Mouse (Mus musculus): Measurements from ENCODE around the gene Dalrd3. TPM values are rescaled to one million over a fixed set of nuclear protein-coding genes. Genes with fewer than 3 reads are reported as not detected.

Dalrd3 gene
- polyA plus RNA-seq, 3 experiments from 2014 or later, result 47.6 to 79.7 (median 68.7) TPM

Other genes with a start within 250 kb of the Dalrd3 start
- gene Gpx1, start 231.0 kb upstream of the Dalrd3 start, polyA plus RNA-seq (2017; shearing (Covaris generic)), result 100 to 1,000 TPM; 489 to 506 (median 494) TPM
- gene Usp4, start 222.0 kb upstream of the Dalrd3 start, polyA plus RNA-seq (2017; shearing (Covaris generic)), result 100 to 1,000 TPM in 2 of 3 experiments, 10 to 100 TPM in 1; 91.3 to 131 (median 111) TPM
- gene 1700102P08Rik, start 177.1 kb upstream of the Dalrd3 start, polyA plus RNA-seq (2017; shearing (Covaris generic)), result 1 to 10 TPM in 2 of 3 experiments, under 1 TPM in 1; 0.78 to 2.2 (median 1.0) TPM
- gene Ccdc36, start 141.4 kb upstream of the Dalrd3 start, polyA plus RNA-seq (2017; shearing (Covaris generic)), result not detected
- not detected for gene BC048562, start 133.4 kb upstream of the Dalrd3 start, polyA plus RNA-seq (2017; shearing (Covaris generic))
- 10 to 100 TPM; 22.9 to 28.1 (median 27.5) TPM for gene Ccdc71, start 109.4 kb upstream of the Dalrd3 start, polyA plus RNA-seq (2017; shearing (Covaris generic))
- 1 to 10 TPM in 2 of 3 experiments, under 1 TPM in 1; 0.94 to 1.9 (median 1.6) TPM for gene Klhdc8b, start 108.3 kb upstream of the Dalrd3 start, polyA plus RNA-seq (2017; shearing (Covaris generic))
- gene Lamb2, start 90.2 kb upstream of the Dalrd3 start, polyA plus RNA-seq (2017; shearing (Covaris generic)), result under 1 TPM in 2 of 3 experiments, not detected in 1; 0.06 to 0.08 TPM
- 10 to 100 TPM; 15.7 to 18.4 (median 18.4) TPM for gene Usp19, start 79.3 kb upstream of the Dalrd3 start, polyA plus RNA-seq (2017; shearing (Covaris generic))
- gene Qars, start 62.2 kb upstream of the Dalrd3 start, polyA plus RNA-seq (2017; shearing (Covaris generic)), result 100 to 1,000 TPM; 123 to 167 (median 155) TPM
- 10 to 100 TPM; 68.0 to 91.8 (median 70.4) TPM for gene Qrich1, start 53.1 kb upstream of the Dalrd3 start, polyA plus RNA-seq (2017; shearing (Covaris generic))
- gene Impdh2, start 9.6 kb upstream of the Dalrd3 start, polyA plus RNA-seq (2017; shearing (Covaris generic)), result 100 to 1,000 TPM; 132 to 143 (median 137) TPM
- gene Ndufaf3, start 2.5 kb upstream of the Dalrd3 start, polyA plus RNA-seq (2017; shearing (Covaris generic)), result 10 to 100 TPM; 63.9 to 75.7 (median 73.9) TPM
- gene Wdr6, start 8.9 kb downstream of the Dalrd3 start, polyA plus RNA-seq (2017; shearing (Covaris generic)), result 10 to 100 TPM; 25.4 to 32.5 (median 28.0) TPM
- 10 to 100 TPM in 1 of 3 experiments, 1 to 10 TPM in 2; 5.6 to 10.9 (median 7.5) TPM for gene P4htm, start 27.8 kb downstream of the Dalrd3 start, polyA plus RNA-seq (2017; shearing (Covaris generic))
- 10 to 100 TPM; 55.7 to 65.6 (median 62.7) TPM for gene Arih2, start 79.5 kb downstream of the Dalrd3 start, polyA plus RNA-seq (2017; shearing (Covaris generic))
- gene Slc25a20, start 92.2 kb downstream of the Dalrd3 start, polyA plus RNA-seq (2017; shearing (Covaris generic)), result 10 to 100 TPM; 41.0 to 53.4 (median 48.2) TPM
- gene Prkar2a, start 119.4 kb downstream of the Dalrd3 start, polyA plus RNA-seq (2017; shearing (Covaris generic)), result 10 to 100 TPM in 1 of 3 experiments, 1 to 10 TPM in 2; 7.7 to 11.9 (median 9.2) TPM
- 10 to 100 TPM; 10.9 to 24.0 (median 19.8) TPM for gene Ip6k2, start 213.9 kb downstream of the Dalrd3 start, polyA plus RNA-seq (2017; shearing (Covaris generic))
- gene Nckipsd, start 238.5 kb downstream of the Dalrd3 start, polyA plus RNA-seq (2017; shearing (Covaris generic)), result 1 to 10 TPM; 6.0 to 7.1 (median 6.8) TPM

All from inflammation-experienced regulatory T-cells, adult 6 months (primary cell).